Mouse (Mus musculus): ENCODE results near the gene Rin1. TPM values are rescaled to one million over a fixed set of nuclear protein-coding genes. Genes with fewer than 3 reads are reported as not detected.
"Not testable (repeated sequence)": the region's sequence is repeated elsewhere in the genome, so short reads cannot be mapped to it uniquely, and the experiment has no call there.

The Rin1 gene
- polyA plus RNA-seq, 1 experiment, result 27.5 TPM

GRCm38 (mm10) chr19:5082596-5082995 is 32.3 kb downstream of the Rin1 start:
- peaks cover 12% of the 10 kb centered on the region for H3K4me1 ChIP-seq (ENCODE audit: control insufficient read depth, insufficient read depth, low read length)
- no peak overlapping the region for H3K4me3 ChIP-seq (ENCODE audit: control insufficient read depth, low read depth, low read length)
- no peaks in the 10 kb centered on the region for H3K36me3 ChIP-seq (ENCODE audit: control insufficient read depth, insufficient read depth, low read length)
- TF ChIP-seq POLR2A (IDR thresholded peaks at IDR 0.05; ENCODE audit: control insufficient read depth, low read depth, low read length) (no peak), CTCF (IDR thresholded peaks at IDR 0.05; ENCODE audit: control insufficient read depth, insufficient read depth, insufficient replicate concordance, low read depth, low read length) (no peak)
- H3K27me3 ChIP-seq (ENCODE audit: control insufficient read depth, insufficient read depth, low read length), result no peaks in the 10 kb centered on the region; the same call in none of the 2 replicates
- no peak overlapping the region for H3K27ac ChIP-seq (ENCODE audit: control insufficient read depth, insufficient read depth, low read depth, low read length)

GRCm38 (mm10) chr19:5083961-5084833 is 33.9 kb downstream of the Rin1 start:
- no peaks in the 10 kb centered on the region; the same call in none of the 2 replicates for H3K27me3 ChIP-seq (ENCODE audit: control insufficient read depth, insufficient read depth, low read length)
- no peak overlapping the region for H3K27ac ChIP-seq (ENCODE audit: control insufficient read depth, insufficient read depth, low read depth, low read length)
- no peaks in the 10 kb centered on the region for H3K36me3 ChIP-seq (ENCODE audit: control insufficient read depth, insufficient read depth, low read length)
- H3K4me3 ChIP-seq (ENCODE audit: control insufficient read depth, low read depth, low read length), result no peak overlapping the region
- no peak for TF ChIP-seq POLR2A (IDR thresholded peaks at IDR 0.05; ENCODE audit: control insufficient read depth, low read depth, low read length)
- no peak for TF ChIP-seq CTCF (IDR thresholded peaks at IDR 0.05; ENCODE audit: control insufficient read depth, insufficient read depth, insufficient replicate concordance, low read depth, low read length)
- H3K4me1 ChIP-seq (ENCODE audit: control insufficient read depth, insufficient read depth, low read length), result peaks cover 20% of the 10 kb centered on the region

- no peaks in the 10 kb centered on the region; the same call in none of the 2 replicates for H3K27me3 ChIP-seq (ENCODE audit: control insufficient read depth, insufficient read depth, low read length)
- H3K27ac ChIP-seq (ENCODE audit: control insufficient read depth, insufficient read depth, low read depth, low read length), result no peak overlapping the region
- TF ChIP-seq CTCF (IDR thresholded peaks at IDR 0.05; ENCODE audit: control insufficient read depth, insufficient read depth, insufficient replicate concordance, low read depth, low read length) (no peak), POLR2A (IDR thresholded peaks at IDR 0.05; ENCODE audit: control insufficient read depth, low read depth, low read length) (no peak)
Observed at GRCm38 (mm10) chr19:5084834-5085144, 34.5 kb downstream of the Rin1 start.

GRCm38 (mm10) chr19:5085145-5085863 is 35.0 kb downstream of the Rin1 start, which contains the start of gene Tmem151a:
TSS of gene Tmem151a (minus strand) at chr19:5085531.
- peaks cover 23% of the 10 kb centered on the region for H3K4me1 ChIP-seq (ENCODE audit: control insufficient read depth, insufficient read depth, low read length)
- H3K36me3 ChIP-seq (ENCODE audit: control insufficient read depth, insufficient read depth, low read length), result no peaks in the 10 kb centered on the region
- no peak within 1 kb of the TSS for H3K27ac ChIP-seq (ENCODE audit: control insufficient read depth, insufficient read depth, low read depth, low read length)
- TF ChIP-seq POLR2A (IDR thresholded peaks at IDR 0.05; ENCODE audit: control insufficient read depth, low read depth, low read length) (no peak), CTCF (IDR thresholded peaks at IDR 0.05; ENCODE audit: control insufficient read depth, insufficient read depth, insufficient replicate concordance, low read depth, low read length) (no peak)
- no peaks in the 10 kb centered on the region; the same call in none of the 2 replicates for H3K27me3 ChIP-seq (ENCODE audit: control insufficient read depth, insufficient read depth, low read length)
- H3K4me3 ChIP-seq (ENCODE audit: control insufficient read depth, low read depth, low read length), result peak within 1 kb of the TSS; percentile 49

More at GRCm38 (mm10) chr19:5084834-5085144, 34.5 kb downstream of the Rin1 start:
- Histone ChIP-seq H3K36me3 (ENCODE audit: control insufficient read depth, insufficient read depth, low read length) (no peaks in the 10 kb centered on the region), H3K4me3 (ENCODE audit: control insufficient read depth, low read depth, low read length) (no peak overlapping the region), H3K4me1 (ENCODE audit: control insufficient read depth, insufficient read depth, low read length) (peaks cover 23% of the 10 kb centered on the region)

GRCm38 (mm10) chr19:5086533-5086932 is 36.3 kb downstream of the Rin1 start:
- H3K4me1 ChIP-seq (ENCODE audit: control insufficient read depth, insufficient read depth, low read length), result peaks cover 23% of the 10 kb centered on the region
- not testable (repeated sequence) for H3K36me3 ChIP-seq (ENCODE audit: control insufficient read depth, insufficient read depth, low read length); H3K4me3 ChIP-seq (ENCODE audit: control insufficient read depth, low read depth, low read length); H3K27me3 ChIP-seq (ENCODE audit: control insufficient read depth, insufficient read depth, low read length); H3K27ac ChIP-seq (ENCODE audit: control insufficient read depth, insufficient read depth, low read depth, low read length)

GRCm38 (mm10) chr19:5087884-5088728 is 37.8 kb downstream of the Rin1 start, which contains the start of gene Yif1a:
TSS of gene Yif1a (plus strand) at chr19:5088538.
- Histone ChIP-seq H3K27ac (ENCODE audit: control insufficient read depth, insufficient read depth, low read depth, low read length) (0 out of 2 replicates have a peak within 1 kb of the TSS, but pooled peaks have one; percentile 21), H3K4me3 (ENCODE audit: control insufficient read depth, low read depth, low read length) (peak within 1 kb of the TSS; percentile 94), H3K36me3 (ENCODE audit: control insufficient read depth, insufficient read depth, low read length) (no peaks in the 10 kb centered on the region), H3K4me1 (ENCODE audit: control insufficient read depth, insufficient read depth, low read length) (peaks cover 25% of the 10 kb centered on the region), H3K27me3 (ENCODE audit: control insufficient read depth, insufficient read depth, low read length) (no peaks in the 10 kb centered on the region; the same call in 1 of the 2 replicates)
- peak; percentile 49; the same call in 1 of the 2 replicates for TF ChIP-seq CTCF (IDR thresholded peaks at IDR 0.05; ENCODE audit: control insufficient read depth, insufficient read depth, insufficient replicate concordance, low read depth, low read length)
- TF ChIP-seq POLR2A (IDR thresholded peaks at IDR 0.05; ENCODE audit: control insufficient read depth, low read depth, low read length), result peak; percentile 86
